Mouse (Mus musculus) lung, embryonic 16.5 days (tissue): Measurements from ENCODE around the gene Ubb. TPM values are rescaled to one million over a fixed set of nuclear protein-coding genes. Genes with fewer than 3 reads are reported as not detected.

ENCODE experiments used
- ATAC-seq: fragments of 200-750 bp; cut with Nextera tagmentation; 2 replicates; pipeline ENCODE4 v1.8.0; 2017; ENCODE audit warnings: low read depth, mild to moderate bottlenecking, moderate library complexity
- H3K27ac ChIP-seq: fragments of 300-500 bp; sonication (generic); 2 replicates; pipeline ENCODE4 v1.5.1; 2014; ENCODE audit warnings: mild to moderate bottlenecking, control low read depth, low read length
- H3K27me3 ChIP-seq: fragments of 300-500 bp; sonication (generic); 2 replicates; pipeline ENCODE4 v1.6.1; 2014; ENCODE audit warnings: low read depth, low read length, mixed read lengths; ENCODE audit not compliant: control insufficient read depth, insufficient read depth
- H3K36me3 ChIP-seq: fragments of 300-500 bp; sonication (generic); 2 replicates; pipeline ENCODE4 v1.6.1; 2014; ENCODE audit warnings: low read length; ENCODE audit not compliant: control insufficient read depth, insufficient read depth
- H3K4me1 ChIP-seq: fragments of 300-500 bp; sonication (generic); replicated peaks from 2 replicates; pipeline ENCODE4 v1.6.1; 2014; ENCODE audit warnings: low read length, mixed read lengths; ENCODE audit not compliant: control insufficient read depth, insufficient read depth
- H3K4me2 ChIP-seq: fragments of 300-500 bp; sonication (generic); 2 replicates; pipeline ENCODE4 v1.6.1; 2014; ENCODE audit warnings: low read depth, low read length, control low read depth
- H3K4me3 ChIP-seq: fragments of 300-500 bp; sonication (generic); 2 replicates; pipeline ENCODE4 v1.5.1; 2014; ENCODE audit warnings: mild to moderate bottlenecking, low read length, control low read depth
- H3K9ac ChIP-seq: fragments of 300-500 bp; sonication (generic); 2 replicates; pipeline ENCODE4 v1.6.1; 2014; ENCODE audit warnings: low read length, control low read depth
- H3K9me3 ChIP-seq: fragments of 300-500 bp; sonication (generic); 2 replicates; pipeline ENCODE4 v1.6.1; 2016; ENCODE audit warnings: low read length; ENCODE audit not compliant: control insufficient read depth
- WGBS: fragments of 180-500 bp; shearing (Covaris S2); extraction: QIAGEN DNeasy Blood & Tissue Kit; methylation state at CpG from one replicate; pipeline ENCODE4 v1.1.7; 2014; 5-methylcytosine and 5-hydroxymethylcytosine counted together
- polyA plus RNA-seq: library from polyadenylated mRNA; unstranded; fragments of >200 nt; fragmentation: Nextera tagmentation; extraction: Ambion mirVana; gene quantifications from 2 replicates; pipeline ENCODE4 v1.2.1, GENCODE M21; 2015

Gene Ubb
- polyA plus RNA-seq, 1 experiment from 2014 or later: 3,189 TPM

DNA sequence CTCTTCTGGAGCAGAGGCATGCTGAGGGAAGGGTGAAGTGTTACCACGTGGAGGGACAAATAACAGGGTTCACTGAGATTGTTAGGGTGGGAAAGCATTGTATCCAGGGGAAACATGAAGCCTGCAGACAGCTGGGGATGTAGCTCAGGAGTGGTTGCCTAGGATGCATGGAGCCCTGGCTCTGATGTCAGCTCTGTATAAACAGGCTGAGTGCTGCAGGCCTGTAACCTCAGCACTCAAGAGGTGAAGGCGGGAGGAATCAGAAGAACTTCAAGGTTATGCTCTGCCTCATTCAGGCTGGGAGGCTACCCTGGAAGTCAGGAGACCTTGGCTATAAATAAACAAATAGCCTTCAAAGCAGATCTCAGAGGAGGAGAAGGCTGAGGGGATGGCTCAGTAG is 32.0 kb upstream of the Ubb start:
- Histone ChIP-seq H3K4me1 (no peaks in the 10 kb centered on the region), H3K27me3 (no peaks in the 10 kb centered on the region), H3K4me3 (no peak overlapping the region), H3K9ac (no peak overlapping the region), H3K36me3 (no peaks in the 10 kb centered on the region), H3K4me2 (no peak overlapping the region), H3K27ac (no peak overlapping the region), H3K9me3 (no peaks in the 10 kb centered on the region)
- no peak for ATAC-seq
- WGBS: 17% methylated on average over 2 of the region's 2 CpGs

DNA sequence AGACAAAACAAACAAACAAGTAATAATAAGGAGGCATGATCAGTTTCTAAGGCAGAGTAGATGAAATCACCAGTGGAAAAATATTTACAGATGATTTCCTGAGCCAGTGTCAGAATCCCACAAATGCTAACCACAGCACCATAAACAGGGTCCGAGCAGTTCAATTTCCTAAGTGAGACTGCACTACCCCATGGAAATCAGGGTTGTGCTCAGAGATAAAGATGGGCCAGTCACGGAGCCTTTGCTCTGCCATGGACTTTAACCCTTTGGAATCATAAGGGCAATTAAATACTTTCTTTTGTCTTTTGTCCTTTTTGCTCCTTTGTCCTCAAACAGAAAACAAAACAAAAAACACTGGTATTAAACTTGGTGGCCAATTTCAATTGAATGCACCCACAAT is 28.7 kb upstream of the Ubb start:
- H3K9me3 ChIP-seq: no peaks in the 10 kb centered on the region
- no peak overlapping the region for H3K4me3 ChIP-seq
- ATAC-seq: no peak
- H3K27me3 ChIP-seq: no peaks in the 10 kb centered on the region
- no peaks in the 10 kb centered on the region for H3K4me1 ChIP-seq
- no peak overlapping the region for H3K9ac ChIP-seq
- no peak overlapping the region for H3K27ac ChIP-seq
- 43% methylated on average over 2 of the region's 2 CpGs for WGBS
- H3K4me2 ChIP-seq: no peak overlapping the region
- H3K36me3 ChIP-seq: no peaks in the 10 kb centered on the region

DNA sequence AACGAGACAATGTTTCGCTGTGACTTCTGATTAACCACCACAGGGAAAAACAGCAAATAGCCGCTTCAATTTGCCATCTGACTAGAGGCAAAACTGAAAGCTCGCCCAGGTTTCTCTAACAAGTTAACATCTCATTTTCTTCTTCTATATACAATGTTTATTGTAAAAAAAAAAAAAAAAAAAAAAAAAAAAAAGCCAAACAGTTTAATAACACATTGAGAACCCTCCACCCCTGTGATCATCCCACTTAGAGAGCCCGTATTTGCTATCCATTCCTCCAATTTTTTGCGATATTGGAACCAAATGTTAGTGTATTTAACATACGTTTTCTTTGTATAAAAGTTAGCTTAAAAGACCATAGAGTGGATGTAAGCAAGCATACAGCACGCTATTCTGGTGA is 13.9 kb upstream of the Ubb start:
- H3K4me3 ChIP-seq: no peak overlapping the region
- no peak overlapping the region for H3K9ac ChIP-seq
- H3K4me2 ChIP-seq: no peak overlapping the region
- H3K27ac ChIP-seq: no peak overlapping the region
- no peaks in the 10 kb centered on the region for H3K9me3 ChIP-seq
- WGBS: 89% methylated on average over 8 of the region's 8 CpGs
- no peak for ATAC-seq
- peaks cover 7% of the 10 kb centered on the region for H3K4me1 ChIP-seq
- H3K27me3 ChIP-seq: peaks cover 14% of the 10 kb centered on the region; the same call in 1 of the 2 replicates
- H3K36me3 ChIP-seq: no peaks in the 10 kb centered on the region

DNA sequence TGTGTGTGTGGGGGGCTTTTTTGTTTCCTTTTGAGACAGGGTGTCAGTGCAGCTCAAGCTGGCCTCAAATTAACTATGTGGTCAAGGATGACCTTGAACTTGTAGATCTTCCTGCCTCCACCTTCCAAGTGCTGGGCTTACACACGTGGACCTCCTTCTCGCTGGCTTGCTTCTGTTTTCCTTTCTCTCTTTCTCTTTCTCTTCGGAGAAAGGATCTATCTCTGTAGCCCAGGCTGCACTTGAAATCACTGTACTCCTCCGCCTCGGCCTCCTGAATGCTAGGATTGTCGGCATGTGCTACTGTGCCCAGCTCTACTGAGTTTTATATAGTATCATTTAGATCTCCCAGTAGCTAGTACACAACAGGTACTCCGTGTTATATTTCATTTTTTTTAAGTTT is 13.4 kb upstream of the Ubb start:
- H3K36me3 ChIP-seq: no peaks in the 10 kb centered on the region
- H3K4me1 ChIP-seq: peaks cover 7% of the 10 kb centered on the region
- H3K4me3 ChIP-seq: no peak overlapping the region
- ATAC-seq: no peak
- H3K9ac ChIP-seq: no peak overlapping the region
- no peak overlapping the region for H3K27ac ChIP-seq
- WGBS: 45% methylated on average over 7 of the region's 7 CpGs
- no peak overlapping the region for H3K4me2 ChIP-seq
- H3K27me3 ChIP-seq: peaks cover 14% of the 10 kb centered on the region; the same call in 1 of the 2 replicates
- no peaks in the 10 kb centered on the region for H3K9me3 ChIP-seq

DNA sequence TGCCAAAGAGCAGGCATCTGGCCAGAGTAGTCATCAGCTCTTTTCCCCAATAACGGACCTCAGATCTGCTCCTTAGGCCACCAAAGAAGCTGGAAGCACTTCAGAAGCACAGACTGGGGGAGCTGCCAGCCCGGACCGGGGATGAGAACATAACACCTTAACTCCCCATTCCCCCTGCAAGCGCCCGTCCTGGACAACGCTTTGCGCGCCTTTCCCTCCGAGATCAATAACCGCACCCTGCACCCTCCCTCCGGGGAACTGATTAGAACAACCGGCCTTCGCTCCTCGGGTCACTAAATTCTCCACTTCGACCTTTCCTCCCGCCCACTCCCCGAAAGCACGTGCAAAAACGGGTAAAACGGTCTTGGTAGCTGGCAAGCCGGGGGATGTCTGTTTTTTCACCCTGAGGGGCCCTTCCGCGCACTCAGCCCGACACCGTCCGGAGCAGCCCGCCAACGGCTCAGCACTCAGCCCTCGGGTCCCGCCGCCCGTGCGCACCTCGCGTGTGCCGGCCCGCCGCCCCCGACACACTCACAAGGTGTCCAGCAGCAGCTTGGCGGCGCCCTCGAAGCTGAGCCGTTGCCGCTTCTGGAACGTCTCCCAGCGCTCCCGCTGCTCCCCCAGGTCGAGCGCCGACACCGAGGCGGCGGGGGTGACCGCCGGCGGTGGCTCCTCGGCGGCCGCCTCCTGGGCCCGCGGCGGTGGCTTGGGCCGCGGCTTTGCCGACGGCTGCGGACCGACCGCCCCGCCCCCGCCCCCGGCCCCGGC is 12.5 kb upstream of the Ubb start:
- Histone ChIP-seq H3K9me3 (no peaks in the 10 kb centered on the region), H3K4me2 (peak overlapping the region; percentile 99), H3K9ac (peak overlapping the region; percentile 82), H3K4me3 (peak overlapping the region; percentile 78), H3K36me3 (no peaks in the 10 kb centered on the region), H3K27ac (no peak overlapping the region), H3K27me3 (peaks cover 14% of the 10 kb centered on the region; the same call in 1 of the 2 replicates), H3K4me1 (peaks cover 7% of the 10 kb centered on the region)
- under 1% methylated on average over 30 of the region's 73 CpGs for WGBS
- peak; percentile 83 for ATAC-seq

DNA sequence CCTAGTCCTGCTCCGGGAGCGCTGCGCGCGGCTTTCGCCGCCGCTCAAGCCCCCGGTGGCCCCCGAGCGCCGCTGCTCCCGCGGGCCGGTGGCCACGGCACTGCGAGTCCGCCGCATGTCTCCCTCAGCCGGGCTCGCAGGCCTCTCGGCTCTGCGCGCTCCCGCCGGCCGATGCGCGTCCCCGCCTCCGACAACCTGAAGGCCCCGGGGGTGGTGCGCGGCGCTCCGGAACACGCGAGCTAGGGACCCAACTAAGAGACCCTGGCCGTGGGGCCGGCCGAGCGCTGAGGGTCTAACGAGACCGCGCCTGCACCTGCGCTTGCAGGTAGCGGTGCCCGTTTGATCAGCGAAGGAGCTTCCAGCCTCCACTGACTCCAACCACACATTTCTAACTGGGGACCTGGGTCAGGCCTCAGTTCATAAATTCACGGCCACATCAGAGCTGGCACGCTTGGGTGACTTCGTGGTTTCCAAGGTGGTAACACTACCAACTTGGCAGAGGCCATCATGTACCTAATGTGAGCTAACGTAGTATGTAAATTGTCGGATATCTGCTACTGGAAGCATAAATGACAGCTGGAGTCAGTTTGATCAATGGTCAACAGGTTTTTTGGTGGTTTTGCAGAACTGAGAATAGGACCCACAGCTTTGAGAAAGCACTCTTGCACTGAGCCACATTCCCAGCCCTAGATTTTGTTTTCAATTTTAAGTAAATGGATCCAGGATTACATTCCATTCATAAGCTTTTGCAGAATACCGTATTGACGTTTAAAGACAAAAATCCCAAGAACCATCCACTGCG is 11.7 kb upstream of the Ubb start, which contains the start of gene Cenpv:
Gene Cenpv (minus strand): TSS at position 173 of the 802 bp plus-strand sequence.
- peaks cover 14% of the 10 kb centered on the region; the same call in 1 of the 2 replicates for H3K27me3 ChIP-seq
- H3K4me2 ChIP-seq: peak within 1 kb of the TSS; percentile 99
- H3K27ac ChIP-seq: no peak within 1 kb of the TSS
- 5% methylated on average over 51 of the region's 57 CpGs for WGBS
- peak within 1 kb of the TSS; percentile 78 for H3K4me3 ChIP-seq
- H3K36me3 ChIP-seq: no peaks in the 10 kb centered on the region
- H3K9ac ChIP-seq: peak within 1 kb of the TSS; percentile 82
- no peaks in the 10 kb centered on the region for H3K9me3 ChIP-seq
- peak; percentile 85 for ATAC-seq
- peaks cover 7% of the 10 kb centered on the region for H3K4me1 ChIP-seq

DNA sequence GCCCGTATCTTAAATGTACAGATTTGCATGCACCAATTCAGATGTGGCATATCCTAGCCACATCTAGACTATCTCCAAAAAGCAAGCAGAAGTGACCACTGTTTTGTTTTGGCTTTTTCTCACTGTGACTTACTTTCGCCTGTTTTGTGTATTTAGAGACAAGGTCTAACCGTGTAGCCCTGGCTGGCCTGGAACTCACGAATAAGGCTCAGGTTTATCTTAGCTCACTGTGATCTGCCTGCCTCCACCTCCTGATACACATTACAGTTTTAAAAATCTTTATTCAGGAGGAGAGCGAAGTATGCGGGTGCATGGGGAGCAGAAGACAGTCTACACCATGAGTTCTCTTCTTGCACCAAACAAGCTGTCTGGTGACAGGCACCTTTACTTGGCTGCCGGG is 10.8 kb upstream of the Ubb start:
- no peak for ATAC-seq
- Histone ChIP-seq H3K4me3 (no peak overlapping the region), H3K4me2 (no peak overlapping the region), H3K9ac (no peak overlapping the region), H3K27me3 (peaks cover 14% of the 10 kb centered on the region; the same call in 1 of the 2 replicates), H3K27ac (no peak overlapping the region), H3K9me3 (no peaks in the 10 kb centered on the region), H3K36me3 (no peaks in the 10 kb centered on the region), H3K4me1 (peaks cover 7% of the 10 kb centered on the region)
- WGBS: 74% methylated on average over 7 of the region's 7 CpGs

DNA sequence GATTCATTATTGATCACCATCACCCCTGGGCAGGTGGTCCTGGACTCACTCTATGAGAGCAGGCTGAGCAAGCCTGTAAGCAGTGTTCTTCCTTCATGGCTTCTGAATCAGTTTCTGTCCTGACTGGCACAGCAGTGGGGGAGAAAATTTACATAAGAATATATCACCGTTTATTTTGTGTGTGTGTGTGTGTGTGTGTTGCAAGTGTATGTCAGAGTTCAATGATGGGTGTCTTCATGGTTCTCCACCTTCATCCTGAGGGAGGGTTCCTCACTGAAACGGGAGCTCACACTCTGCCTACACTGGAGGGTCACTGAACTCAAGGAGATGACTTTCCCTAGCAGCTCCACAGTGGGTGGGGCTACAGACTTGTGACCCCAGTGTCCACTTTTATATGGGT is 10.0 kb upstream of the Ubb start:
- Histone ChIP-seq H3K9me3 (no peaks in the 10 kb centered on the region), H3K4me2 (no peak overlapping the region), H3K27me3 (peaks cover 14% of the 10 kb centered on the region; the same call in 1 of the 2 replicates), H3K36me3 (no peaks in the 10 kb centered on the region), H3K27ac (no peak overlapping the region), H3K4me1 (peaks cover 7% of the 10 kb centered on the region), H3K9ac (no peak overlapping the region), H3K4me3 (no peak overlapping the region)
- ATAC-seq: no peak
- WGBS: 47% methylated on average over 2 of the region's 2 CpGs

DNA sequence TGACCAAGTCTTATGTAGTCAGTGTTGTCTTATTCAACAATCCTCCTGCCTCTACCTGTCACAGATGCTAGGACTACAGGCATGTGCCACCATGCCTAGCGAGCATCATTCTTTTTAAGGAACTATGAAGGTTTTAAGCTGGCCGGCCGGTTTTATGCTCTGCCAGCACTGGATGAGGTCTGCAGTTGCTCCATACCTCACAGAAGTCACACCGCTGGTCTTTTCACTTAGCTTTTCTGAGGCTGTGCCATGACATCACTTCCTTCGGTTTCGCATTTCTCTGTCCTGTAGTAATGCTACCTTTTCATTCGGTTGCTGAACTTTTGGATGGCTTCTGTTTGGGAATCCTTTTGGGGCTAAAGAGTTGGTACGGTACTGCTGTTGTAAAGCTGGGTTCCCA is 9.4 kb upstream of the Ubb start:
- Histone ChIP-seq H3K9ac (no peak overlapping the region), H3K27me3 (peaks cover 14% of the 10 kb centered on the region; the same call in 1 of the 2 replicates), H3K27ac (no peak overlapping the region), H3K4me2 (no peak overlapping the region), H3K4me1 (peaks cover 7% of the 10 kb centered on the region), H3K9me3 (no peaks in the 10 kb centered on the region), H3K36me3 (no peaks in the 10 kb centered on the region), H3K4me3 (no peak overlapping the region)
- WGBS: 77% methylated on average over 8 of the region's 8 CpGs
- no peak for ATAC-seq
